Mouse (Mus musculus) liver, adult 2 months (tissue): Measurements from ENCODE around the gene Slc22a21.

Experiments used
- CTCF ChIP-seq: fragments of 200-500 bp; IDR thresholded peaks from 2 replicates; pipeline ENCODE4 v1.5.1; 2011; ENCODE audit warnings: low read depth, low read length, control low read depth
- POLR2A ChIP-seq: fragments of 200-500 bp; IDR thresholded peaks from 2 replicates; pipeline ENCODE4 v1.6.1; 2011; ENCODE audit warnings: low read length, control low read depth; ENCODE audit not compliant: insufficient read depth; ENCODE audit errors: extremely low read depth

DNA sequence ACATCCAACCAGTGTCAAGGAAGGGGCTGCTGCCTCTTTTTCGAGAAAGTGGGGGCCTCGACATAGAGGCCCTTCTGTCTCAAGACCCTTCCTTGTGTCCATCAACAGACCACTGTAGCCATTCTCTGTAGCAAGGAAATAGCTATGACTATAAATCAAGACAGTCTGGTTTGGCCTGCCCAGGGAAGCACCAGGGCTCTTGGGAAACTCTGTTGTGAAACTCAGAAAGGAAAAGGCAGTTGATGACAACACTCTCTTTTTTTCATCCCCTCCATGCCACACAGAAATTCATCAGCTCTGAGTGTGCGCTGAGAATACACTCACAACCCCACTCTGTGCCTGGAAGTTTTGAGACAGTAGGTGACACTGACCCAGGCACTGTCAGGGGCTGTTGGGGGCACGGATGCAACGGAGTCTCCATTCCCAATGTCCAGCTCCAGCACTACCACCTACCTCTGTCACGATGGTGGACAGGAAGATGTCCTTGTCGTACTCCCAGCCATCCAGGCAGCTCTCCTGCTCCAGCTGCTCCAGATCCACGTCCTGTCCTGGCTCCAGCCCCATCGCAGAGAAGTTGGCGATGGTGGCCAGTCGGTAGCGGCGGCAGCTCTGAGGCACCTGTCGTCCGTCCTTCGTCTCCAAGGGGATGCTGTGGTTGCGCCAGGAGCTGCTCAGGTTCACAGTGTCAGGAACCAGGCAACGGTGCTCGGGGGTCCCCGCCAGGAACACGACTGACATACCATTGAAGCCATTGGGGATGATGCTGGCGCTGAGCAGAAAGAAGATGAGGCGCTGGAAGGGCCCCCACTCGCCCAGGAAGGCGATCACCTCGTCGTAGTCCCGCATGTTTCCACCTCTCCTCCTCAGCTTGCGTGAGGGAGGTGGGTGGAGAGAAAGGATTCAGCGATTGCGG is 47.3 kb upstream of the Slc22a21 start:
- TF ChIP-seq CTCF = no peak
- TF ChIP-seq POLR2A = no peak
